Mouse (Mus musculus) hindbrain, embryonic 15.5 days (tissue): ENCODE measurements around the gene Coa4. TPM values are rescaled to one million over a fixed set of nuclear protein-coding genes. Genes with fewer than 3 reads are reported as not detected.

ENCODE experiments used
- ATAC-seq: fragments of 200-750 bp; cut with Nextera tagmentation; 2 replicates; pipeline ENCODE4 v1.8.0; 2017; ENCODE audit warnings: low read depth, moderate number of reproducible peaks, moderate TSS enrichment; ENCODE audit not compliant: low FRiP score
- H3K27ac ChIP-seq: fragments of 300-500 bp; sonication (generic); replicated peaks from 2 replicates; pipeline ENCODE4 v1.5.1; 2015; ENCODE audit warnings: mild to moderate bottlenecking, inconsistent platforms
- H3K27me3 ChIP-seq: fragments of 300-500 bp; sonication (generic); 2 replicates; pipeline ENCODE4 v1.6.1; 2015; ENCODE audit warnings: control low read depth, inconsistent platforms
- H3K36me3 ChIP-seq: fragments of 300-500 bp; sonication (generic); 2 replicates; pipeline ENCODE4 v1.6.1; 2015; ENCODE audit warnings: control low read depth, inconsistent platforms
- H3K4me1 ChIP-seq: fragments of 300-500 bp; sonication (generic); replicated peaks from 2 replicates; pipeline ENCODE4 v1.6.1; 2015; ENCODE audit warnings: control low read depth, inconsistent platforms
- H3K4me2 ChIP-seq: fragments of 300-500 bp; sonication (generic); 2 replicates; pipeline ENCODE4 v1.6.1; 2015; ENCODE audit warnings: moderate library complexity, mild to moderate bottlenecking, inconsistent platforms
- H3K4me3 ChIP-seq: fragments of 300-500 bp; sonication (generic); 2 replicates; pipeline ENCODE4 v1.5.1; 2015; ENCODE audit warnings: mild to moderate bottlenecking, inconsistent platforms
- H3K9ac ChIP-seq: fragments of 300-500 bp; sonication (generic); 2 replicates; pipeline ENCODE4 v1.6.1; 2015; ENCODE audit warnings: inconsistent platforms
- H3K9me3 ChIP-seq: fragments of 300-500 bp; sonication (generic); 2 replicates; pipeline ENCODE4 v1.6.1; 2016; ENCODE audit warnings: control low read depth, inconsistent platforms
- WGBS: fragments of 180-500 bp; shearing (Covaris S2); methylation state at CpG from one replicate; pipeline ENCODE4 v1.1.7; 2015; 5-methylcytosine and 5-hydroxymethylcytosine counted together
- polyA plus RNA-seq: library from polyadenylated mRNA; unstranded; fragments of >200 nt; fragmentation: Nextera tagmentation; extraction: Ambion mirVana; gene quantifications from 2 replicates; pipeline ENCODE4 v1.2.1, GENCODE M21; 2015

The Coa4 gene
- polyA plus RNA-seq, 1 experiment from 2014 or later: 17.8 TPM

GRCm38 (mm10) chr7:100572704-100573103 lies 35.8 kb downstream of the Coa4 start:
- H3K4me3 ChIP-seq: no peak overlapping the region
- no peaks in the 10 kb centered on the region for H3K9me3 ChIP-seq
- H3K36me3 ChIP-seq: no peaks in the 10 kb centered on the region; the same call in 1 of the 2 replicates
- no peak overlapping the region for H3K27ac ChIP-seq
- H3K4me1 ChIP-seq: no peaks in the 10 kb centered on the region
- H3K9ac ChIP-seq: no peak overlapping the region
- no peaks in the 10 kb centered on the region for H3K27me3 ChIP-seq
- 79% methylated on average over 4 of the region's 4 CpGs for WGBS
- no peak overlapping the region for H3K4me2 ChIP-seq
- no peak for ATAC-seq

- H3K36me3 ChIP-seq: no peaks in the 10 kb centered on the region
- no peaks in the 10 kb centered on the region for H3K9me3 ChIP-seq
- WGBS: 60% methylated on average over 2 of the region's 2 CpGs
- H3K4me3 ChIP-seq: no peak overlapping the region
- no peak overlapping the region for H3K9ac ChIP-seq
- no peaks in the 10 kb centered on the region for H3K27me3 ChIP-seq
- H3K4me1 ChIP-seq: peaks cover 10% of the 10 kb centered on the region
- no peak overlapping the region for H3K4me2 ChIP-seq
- 0 out of 2 replicates have a peak, but pooled peaks have one; percentile 42 for ATAC-seq
- no peak overlapping the region for H3K27ac ChIP-seq
Measured at GRCm38 (mm10) chr7:100578794-100579193, 41.9 kb downstream of the Coa4 start.

- H3K9me3 ChIP-seq: no peaks in the 10 kb centered on the region
- H3K9ac ChIP-seq: peak overlapping the region; percentile 88
- no peaks in the 10 kb centered on the region for H3K36me3 ChIP-seq
- H3K27ac ChIP-seq: peak overlapping the region; percentile 97
- H3K4me3 ChIP-seq: peak overlapping the region; percentile 58
- 0 out of 2 replicates have a peak, but pooled peaks cover 2% of the 10 kb centered on the region for H3K27me3 ChIP-seq
- no peak for ATAC-seq
- H3K4me2 ChIP-seq: peak overlapping the region; percentile 80
- 45% methylated on average over 7 of the region's 7 CpGs for WGBS
- peaks cover 10% of the 10 kb centered on the region for H3K4me1 ChIP-seq
Measured at GRCm38 (mm10) chr7:100582235-100582634, 45.4 kb downstream of the Coa4 start.

GRCm38 (mm10) chr7:100582727-100583236 lies 45.9 kb downstream of the Coa4 start:
- H3K9ac ChIP-seq: peak overlapping the region; percentile 88
- H3K27ac ChIP-seq: peak overlapping the region; percentile 97
- peak overlapping the region; percentile 58 for H3K4me3 ChIP-seq
- H3K27me3 ChIP-seq: 0 out of 2 replicates have a peak, but pooled peaks cover 2% of the 10 kb centered on the region
- WGBS: under 1% methylated on average over 31 of the region's 31 CpGs
- ATAC-seq: peak; percentile 95
- H3K4me1 ChIP-seq: peaks cover 10% of the 10 kb centered on the region
- no peaks in the 10 kb centered on the region for H3K9me3 ChIP-seq
- H3K36me3 ChIP-seq: no peaks in the 10 kb centered on the region
- H3K4me2 ChIP-seq: peak overlapping the region; percentile 80

DNA sequence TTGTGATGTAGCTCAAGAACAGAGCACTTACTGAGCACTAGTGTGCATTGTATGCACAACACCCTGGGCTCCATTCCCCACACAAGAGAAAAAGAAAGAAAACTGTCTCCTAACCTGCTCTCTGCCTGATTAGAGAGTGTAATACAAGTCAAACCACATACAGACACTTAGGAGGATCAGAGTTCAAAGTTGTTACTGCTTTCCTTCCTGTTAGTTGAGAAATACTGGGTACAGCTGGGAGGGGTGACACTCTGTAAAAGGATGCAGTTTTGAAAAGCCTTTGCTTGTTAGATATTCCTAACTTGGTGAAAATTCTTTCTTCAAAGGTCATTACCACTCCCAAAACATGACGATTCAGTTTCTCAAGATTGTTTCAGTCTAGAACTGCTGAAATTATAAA lies 52.9 kb downstream of the Coa4 start:
- Histone ChIP-seq H3K27me3 (0 out of 2 replicates have a peak, but pooled peaks cover 2% of the 10 kb centered on the region), H3K27ac (no peak overlapping the region), H3K9me3 (no peaks in the 10 kb centered on the region), H3K4me3 (no peak overlapping the region), H3K4me1 (0 out of 2 replicates have a peak, but pooled peaks cover 3% of the 10 kb centered on the region), H3K36me3 (no peaks in the 10 kb centered on the region), H3K9ac (no peak overlapping the region), H3K4me2 (peak overlapping the region; percentile 19; the same call in 1 of the 2 replicates)
- ATAC-seq: no peak
- WGBS: 73% methylated on average over 1 of the region's 1 CpGs

Other genes starting within 250 kb of the Coa4 start
- 17.5 and 20.9 TPM in 2 replicates for gene C2cd3, start 164.8 kb upstream of the Coa4 start, polyA plus RNA-seq
- gene Ppme1, start 164.8 kb upstream of the Coa4 start, polyA plus RNA-seq: 154 and 170 TPM in 2 replicates
- not detected in 2 replicates for gene Ucp3, start 64.1 kb upstream of the Coa4 start, polyA plus RNA-seq
- gene Ucp2, start 43.7 kb upstream of the Coa4 start, polyA plus RNA-seq: 77.4 and 81.8 TPM in 2 replicates
- 4.1 and 7.1 TPM in 2 replicates for gene Dnajb13, start 22.1 kb upstream of the Coa4 start, polyA plus RNA-seq
- 274 and 283 TPM in 2 replicates for gene Rab6a, start 70.3 kb downstream of the Coa4 start, polyA plus RNA-seq
- gene Mrpl48, start 71.2 kb downstream of the Coa4 start, polyA plus RNA-seq: 81.4 and 83.6 TPM in 2 replicates
- gene Plekhb1, start 125.3 kb downstream of the Coa4 start, polyA plus RNA-seq: 17.4 and 17.5 TPM in 2 replicates
- 112 and 117 TPM in 2 replicates for gene Fam168a, start 169.6 kb downstream of the Coa4 start, polyA plus RNA-seq